Mouse (Mus musculus): Measurements from ENCODE around the gene Ing3.

DNA sequence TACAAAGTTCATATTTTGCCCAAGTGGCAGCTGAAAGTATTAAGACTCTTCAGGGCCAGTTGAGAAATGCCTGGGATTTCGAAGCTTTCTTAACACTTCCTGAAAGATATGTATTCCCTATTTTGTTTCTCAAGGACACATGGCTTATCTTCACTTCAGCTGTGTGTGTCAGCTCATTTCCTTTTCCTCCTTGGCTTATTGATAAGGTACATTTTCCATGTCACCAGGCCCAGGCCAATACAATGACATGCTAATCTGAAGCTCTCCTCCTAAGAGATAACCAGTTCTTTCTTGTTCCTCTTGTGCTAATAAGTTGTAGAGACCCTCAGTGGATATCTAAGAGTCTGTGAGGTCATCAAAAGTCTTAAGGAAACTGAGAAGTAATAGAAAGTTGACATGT lies 31.7 kb downstream of the Ing3 start:
- TF ChIP-seq POLR2A (IDR thresholded peaks at IDR 0.05; ENCODE audit: control insufficient read depth, low read depth, low read length) = no peak
- TF ChIP-seq CTCF (IDR thresholded peaks at IDR 0.05; ENCODE audit: control insufficient read depth, insufficient read depth, insufficient replicate concordance, low read depth, low read length) = no peak
